Mouse (Mus musculus): ENCODE results near the gene Slc6a12. TPM values are rescaled to one million over a fixed set of nuclear protein-coding genes. Genes with fewer than 3 reads are reported as not detected.
A peak's percentile ranks its signal among the peaks of the same experiment; 100 is the strongest.

Slc6a12 gene
- polyA plus RNA-seq (2015; fragmentation: Nextera tagmentation; extraction: Ambion mirVana), result 23.6 and 25.8 TPM in 2 replicates

DNA sequence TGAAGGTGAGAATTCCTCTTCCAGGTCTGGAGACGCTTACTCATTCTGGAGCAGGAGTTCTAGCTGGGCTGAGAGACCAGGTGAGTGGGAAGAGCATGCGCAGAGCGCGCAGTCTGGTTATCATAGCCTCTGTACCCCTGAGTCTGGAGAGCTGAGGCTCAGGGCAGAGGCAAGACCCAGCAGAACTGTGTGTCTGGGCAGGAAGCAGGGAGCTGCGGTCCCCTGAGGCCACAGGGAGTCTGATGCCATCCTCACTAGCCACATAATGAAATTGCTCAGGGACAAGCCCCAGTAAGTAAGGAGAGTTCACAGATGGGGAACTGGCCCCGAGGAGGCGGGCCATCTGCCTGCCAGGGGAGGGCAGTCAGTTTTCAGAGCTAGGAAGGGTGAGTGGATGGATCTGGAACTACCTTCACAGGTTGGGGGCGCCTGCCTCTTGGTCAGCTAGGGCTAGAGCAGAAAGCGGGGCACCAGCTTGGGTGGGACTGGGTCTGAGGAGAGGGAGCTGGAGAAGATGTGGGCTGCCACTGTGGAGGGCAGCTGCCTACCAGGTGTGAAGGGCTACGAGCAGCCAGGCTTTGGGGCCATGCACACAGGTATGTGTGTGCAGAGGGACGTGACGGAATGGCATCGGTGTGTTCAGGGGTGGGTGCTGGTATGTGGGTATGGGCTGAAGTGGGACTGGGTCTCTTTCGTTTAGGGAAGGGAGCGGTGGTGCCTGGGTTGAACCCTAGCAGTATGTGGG, at the start of gene Slc6a12:
Gene Slc6a12, plus strand, starts transcription at position 51 of the 745 bp plus-strand sequence.
- no peak within 1 kb of the TSS; the same call in 1 of the 2 replicates for H3K9ac ChIP-seq (replicated peaks)
- 66% methylated on average over 15 of the region's 15 CpGs for WGBS (ENCODE audit: insufficient replicate concordance)
- TF ChIP-seq EP300 (IDR thresholded peaks at IDR 0.05; ENCODE audit: low read depth), result no peak
- TF ChIP-seq CTCF (IDR thresholded peaks at IDR 0.05; ENCODE audit: low read depth), result no peak
- no peaks in the 10 kb centered on the region for H3K27me3 ChIP-seq (ENCODE audit: insufficient read depth, low read length)
- H3K4me1 ChIP-seq (ENCODE audit: insufficient read depth), result peaks cover 13% of the 10 kb centered on the region
- H3K4me3 ChIP-seq (ENCODE audit: low read depth, low read length), result no peak within 1 kb of the TSS
- H3K36me3 ChIP-seq (replicated peaks; ENCODE audit: insufficient read depth, low read length), result 0 out of 2 replicates have a peak, but pooled peaks cover under 1% of the 10 kb centered on the region
- peak within 1 kb of the TSS; percentile 22; the same call in 1 of the 2 replicates for H3K4me2 ChIP-seq (ENCODE audit: low read depth, low read length)
- ATAC-seq (no peak), DNase-seq (peak; percentile 30)
- H3K27ac ChIP-seq (ENCODE audit: low read depth), result peak within 1 kb of the TSS; percentile 29; the same call in 1 of the 2 replicates
- H3K9me3 ChIP-seq (ENCODE audit: low read length), result no peaks in the 10 kb centered on the region

DNA sequence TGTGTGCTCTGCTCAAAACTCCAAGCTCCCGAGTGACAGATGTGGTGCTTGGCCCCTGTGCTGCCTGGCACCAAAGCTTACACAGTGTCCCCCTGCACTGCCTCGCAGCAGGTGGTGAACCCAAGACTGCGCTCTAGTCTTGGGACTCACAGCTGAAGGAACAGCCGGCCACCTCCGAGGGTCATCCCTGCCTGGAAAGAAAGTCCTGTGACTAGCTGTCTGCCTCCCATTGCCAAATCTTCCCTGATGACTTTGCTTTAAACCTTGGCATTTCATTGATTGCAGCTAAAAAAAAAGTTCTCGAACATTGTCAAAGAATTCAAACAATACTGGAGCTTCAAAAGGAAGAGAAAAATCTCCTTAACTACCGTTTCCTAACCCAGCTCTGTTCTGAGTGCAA, 43.6 kb upstream of the Slc6a12 start:
- Histone ChIP-seq H3K4me2 (ENCODE audit: low read depth, low read length) (no peak overlapping the region), H3K4me1 (ENCODE audit: insufficient read depth) (0 out of 2 replicates have a peak, but pooled peaks cover 3% of the 10 kb centered on the region), H3K27ac (ENCODE audit: low read depth) (peak overlapping the region; percentile 67; the same call in 1 of the 2 replicates), H3K9me3 (ENCODE audit: low read length) (no peaks in the 10 kb centered on the region), H3K27me3 (ENCODE audit: insufficient read depth, low read length) (no peaks in the 10 kb centered on the region), H3K9ac (replicated peaks) (no peak overlapping the region), H3K4me3 (ENCODE audit: low read depth, low read length) (no peak overlapping the region), H3K36me3 (replicated peaks; ENCODE audit: insufficient read depth, low read length) (no peaks in the 10 kb centered on the region)
- TF ChIP-seq EP300 (IDR thresholded peaks at IDR 0.05; ENCODE audit: low read depth) (no peak), CTCF (IDR thresholded peaks at IDR 0.05; ENCODE audit: low read depth) (no peak)
- WGBS (ENCODE audit: insufficient replicate concordance), result 60% methylated on average over 7 of the region's 7 CpGs
- no peak for DNase-seq
- no peak for ATAC-seq

DNA sequence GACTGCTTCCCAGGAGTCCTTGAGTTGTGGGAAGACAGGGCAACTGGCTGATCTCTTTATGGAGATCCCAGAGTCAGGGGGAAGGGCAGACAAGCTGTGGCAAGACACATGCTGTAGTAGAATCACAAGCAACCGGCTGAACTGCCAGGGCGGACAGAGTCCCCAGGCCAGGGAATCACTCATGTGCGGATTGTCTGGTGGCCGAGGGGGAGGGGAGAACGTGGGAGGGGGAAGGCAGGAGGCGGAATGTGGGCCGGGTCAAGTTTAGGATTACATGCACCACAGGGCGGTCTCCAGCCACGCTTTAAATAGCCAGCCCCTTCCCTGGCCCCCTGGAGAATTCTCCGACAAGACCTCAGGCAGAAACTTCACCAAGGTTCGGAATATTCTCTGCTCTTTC, 42.9 kb upstream of the Slc6a12 start, which contains the start of gene Slc6a13:
Gene Slc6a13, plus strand, starts transcription at position 274 of the 400 bp plus-strand sequence.
- peak; percentile 68 for DNase-seq
- WGBS (ENCODE audit: insufficient replicate concordance), result 10% methylated on average over 11 of the region's 11 CpGs

DNA sequence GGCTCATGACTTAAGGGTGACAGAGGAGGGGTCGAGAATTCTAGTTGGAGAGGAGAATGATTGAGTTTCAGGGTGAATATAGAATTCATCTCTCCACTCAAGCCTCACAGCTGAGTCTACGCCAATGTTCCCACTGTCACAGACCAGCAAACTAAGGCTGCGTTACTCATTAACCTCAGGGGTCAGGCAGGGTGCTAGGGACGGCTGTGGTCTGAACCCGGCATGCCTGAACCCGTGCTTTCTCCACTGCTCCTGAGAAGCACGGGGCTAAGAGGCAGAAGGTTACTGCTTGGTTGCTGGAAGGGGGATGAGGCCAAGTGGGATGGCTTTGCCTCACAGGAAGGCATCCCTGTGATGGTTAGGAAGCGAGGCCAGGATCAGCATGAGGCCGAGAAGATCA, 42.4 kb upstream of the Slc6a12 start:
- Histone ChIP-seq H3K27ac (ENCODE audit: low read depth) (peak overlapping the region; percentile 67), H3K4me1 (ENCODE audit: insufficient read depth) (0 out of 2 replicates have a peak, but pooled peaks cover 3% of the 10 kb centered on the region), H3K36me3 (replicated peaks; ENCODE audit: insufficient read depth, low read length) (no peaks in the 10 kb centered on the region), H3K4me3 (ENCODE audit: low read depth, low read length) (peak overlapping the region; percentile 17), H3K4me2 (ENCODE audit: low read depth, low read length) (peak overlapping the region; percentile 54), H3K27me3 (ENCODE audit: insufficient read depth, low read length) (no peaks in the 10 kb centered on the region), H3K9ac (replicated peaks) (peak overlapping the region; percentile 41), H3K9me3 (ENCODE audit: low read length) (no peaks in the 10 kb centered on the region)
- ATAC-seq, result peak; percentile 49
- no peak for TF ChIP-seq CTCF (IDR thresholded peaks at IDR 0.05; ENCODE audit: low read depth)
- TF ChIP-seq EP300 (IDR thresholded peaks at IDR 0.05; ENCODE audit: low read depth), result 0 out of 2 replicates have a peak, but pooled peaks have one; percentile 1
- peak; percentile 34 for DNase-seq
- 33% methylated on average over 9 of the region's 9 CpGs for WGBS (ENCODE audit: insufficient replicate concordance)

More for the DNA sequence above, 42.9 kb upstream of the Slc6a12 start, which contains the start of gene Slc6a13:
- Histone ChIP-seq H3K36me3 (replicated peaks; ENCODE audit: insufficient read depth, low read length) (no peaks in the 10 kb centered on the region), H3K4me2 (ENCODE audit: low read depth, low read length) (peak within 1 kb of the TSS; percentile 54), H3K27ac (ENCODE audit: low read depth) (peak within 1 kb of the TSS; percentile 67), H3K9me3 (ENCODE audit: low read length) (no peaks in the 10 kb centered on the region), H3K9ac (replicated peaks) (peak within 1 kb of the TSS; percentile 41), H3K27me3 (ENCODE audit: insufficient read depth, low read length) (no peaks in the 10 kb centered on the region), H3K4me3 (ENCODE audit: low read depth, low read length) (peak within 1 kb of the TSS; percentile 17), H3K4me1 (ENCODE audit: insufficient read depth) (0 out of 2 replicates have a peak, but pooled peaks cover 3% of the 10 kb centered on the region)
- peak; percentile 58 for ATAC-seq
- TF ChIP-seq CTCF (IDR thresholded peaks at IDR 0.05; ENCODE audit: low read depth) (no peak), EP300 (IDR thresholded peaks at IDR 0.05; ENCODE audit: low read depth) (peak; percentile 10; the same call in 1 of the 2 replicates)

DNA sequence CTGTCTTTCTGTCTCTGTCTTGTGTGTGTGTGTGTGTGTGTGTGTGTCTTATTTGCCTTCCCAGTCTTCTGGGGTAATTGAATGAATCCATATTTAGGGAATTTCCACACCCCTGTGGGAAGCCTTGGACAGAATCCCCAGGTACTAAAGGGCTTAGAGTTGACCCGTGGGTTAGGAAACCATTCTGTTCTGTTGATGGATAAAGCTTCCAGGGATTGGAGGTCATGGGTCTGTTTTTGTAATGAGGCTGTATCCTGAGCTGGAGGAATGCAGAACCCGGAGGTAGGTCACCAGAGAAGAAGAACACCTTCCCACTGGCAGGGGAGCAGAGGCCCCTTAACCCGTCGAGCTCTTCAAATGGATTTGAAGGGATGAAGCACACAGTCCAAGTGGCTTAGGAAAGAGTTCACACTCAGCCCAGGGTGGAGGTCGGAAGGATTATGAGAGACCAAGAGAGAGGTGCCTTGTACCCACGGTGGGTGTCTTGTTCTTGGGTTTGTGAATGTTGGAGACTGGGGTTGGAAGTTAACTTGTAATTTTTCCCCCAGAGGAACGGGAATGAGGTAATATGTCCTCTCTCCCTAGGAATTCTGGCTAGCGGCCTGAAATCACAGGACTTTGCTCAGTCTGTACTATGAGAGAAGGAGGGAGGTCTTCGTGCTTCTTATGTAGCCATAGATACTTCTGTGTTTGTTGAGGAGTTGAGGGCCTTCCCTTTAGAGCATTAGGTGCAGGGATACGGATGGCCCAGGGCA, 39.2 kb upstream of the Slc6a12 start:
- Histone ChIP-seq H3K9ac (replicated peaks) (peak overlapping the region; percentile 60), H3K4me2 (ENCODE audit: low read depth, low read length) (peak overlapping the region; percentile 59), H3K27me3 (ENCODE audit: insufficient read depth, low read length) (no peaks in the 10 kb centered on the region), H3K27ac (ENCODE audit: low read depth) (peak overlapping the region; percentile 96), H3K36me3 (replicated peaks; ENCODE audit: insufficient read depth, low read length) (no peaks in the 10 kb centered on the region), H3K4me3 (ENCODE audit: low read depth, low read length) (no peak overlapping the region), H3K9me3 (ENCODE audit: low read length) (no peaks in the 10 kb centered on the region), H3K4me1 (ENCODE audit: insufficient read depth) (0 out of 2 replicates have a peak, but pooled peaks cover 3% of the 10 kb centered on the region)
- DNase-seq (peak; percentile 41), ATAC-seq (peak; percentile 45)
- TF ChIP-seq EP300 (IDR thresholded peaks at IDR 0.05; ENCODE audit: low read depth), result no peak
- TF ChIP-seq CTCF (IDR thresholded peaks at IDR 0.05; ENCODE audit: low read depth), result no peak
- 56% methylated on average over 10 of the region's 10 CpGs for whole genome bisulfite sequencing (ENCODE audit: insufficient replicate concordance)
